Mouse (Mus musculus) cerebellum, adult 8-10 months (tissue): ENCODE measurements around the gene Cdc34.
"Not testable (repeated sequence)": the region's sequence is repeated elsewhere in the genome, so short reads cannot be mapped to it uniquely, and the experiment has no call there.

Experiments
- DNase-seq: peaks from one replicate; pipeline ENCODE4 v3.0.0; 2022

The Cdc34 gene

GRCm38 (mm10) chr10:79697916-79698315 lies 15.9 kb downstream of the Cdc34 start:
- DNase-seq, result peak; percentile 83

- DNase-seq, result no peak
Measured at GRCm38 (mm10) chr10:79698459-79698858, 16.5 kb downstream of the Cdc34 start.

GRCm38 (mm10) chr10:79700676-79701075 lies 18.7 kb downstream of the Cdc34 start:
- DNase-seq, result no peak

- no peak for DNase-seq
Measured at GRCm38 (mm10) chr10:79701443-79702129, 19.6 kb downstream of the Cdc34 start.

GRCm38 (mm10) chr10:79702970-79703369 lies 21.0 kb downstream of the Cdc34 start:
- DNase-seq, result not testable (repeated sequence)

GRCm38 (mm10) chr10:79703541-79703940 lies 21.5 kb downstream of the Cdc34 start:
- no peak for DNase-seq

- peak; percentile 99 for DNase-seq
Measured at GRCm38 (mm10) chr10:79704065-79704969, 22.3 kb downstream of the Cdc34 start, which contains the start of gene Bsg. Gene Bsg, plus strand, starts transcription at chr10:79704491.

GRCm38 (mm10) chr10:79704970-79705360 lies 23.0 kb downstream of the Cdc34 start:
- no peak for DNase-seq

- DNase-seq, result no peak
Measured at GRCm38 (mm10) chr10:79705951-79706350, 24.0 kb downstream of the Cdc34 start.

- DNase-seq, result no peak
Measured at GRCm38 (mm10) chr10:79706406-79707094, 24.6 kb downstream of the Cdc34 start.

GRCm38 (mm10) chr10:79707162-79707561 lies 25.2 kb downstream of the Cdc34 start:
- peak; percentile 70 for DNase-seq

- DNase-seq, result no peak
Measured at GRCm38 (mm10) chr10:79707759-79708158, 25.8 kb downstream of the Cdc34 start.

- no peak for DNase-seq
Measured at GRCm38 (mm10) chr10:79708668-79709067, 26.7 kb downstream of the Cdc34 start.

GRCm38 (mm10) chr10:79709307-79709706 lies 27.3 kb downstream of the Cdc34 start:
- no peak for DNase-seq

- DNase-seq, result no peak
Measured at GRCm38 (mm10) chr10:79712029-79712428, 30.0 kb downstream of the Cdc34 start.

- DNase-seq, result peak; percentile 83
Measured at GRCm38 (mm10) chr10:79712499-79713126, 30.6 kb downstream of the Cdc34 start.

- no peak for DNase-seq
Measured at GRCm38 (mm10) chr10:79713163-79713562, 31.2 kb downstream of the Cdc34 start.

GRCm38 (mm10) chr10:79714996-79715395 lies 33.0 kb downstream of the Cdc34 start:
- no peak for DNase-seq

GRCm38 (mm10) chr10:79716254-79716987 lies 34.4 kb downstream of the Cdc34 start, which contains the start of gene Hcn2:
Gene Hcn2, plus strand, starts transcription at chr10:79716634.
- peak; percentile 67 for DNase-seq

GRCm38 (mm10) chr10:79716988-79717355 lies 35.0 kb downstream of the Cdc34 start:
- DNase-seq, result peak; percentile 71

- DNase-seq, result peak; percentile 52
Measured at GRCm38 (mm10) chr10:79717640-79718357, 35.8 kb downstream of the Cdc34 start.
